Mouse (Mus musculus): ENCODE data around the gene T2.
"Not testable (repeated sequence)": the region's sequence is repeated elsewhere in the genome, so short reads cannot be mapped to it uniquely, and the experiment has no call there.

T2 gene

GRCm38 (mm10) chr17:8367514-8368480, 12.0 kb downstream of the T2 start:
- DNase-seq (ENCODE audit: low spot score): no peak

DNA sequence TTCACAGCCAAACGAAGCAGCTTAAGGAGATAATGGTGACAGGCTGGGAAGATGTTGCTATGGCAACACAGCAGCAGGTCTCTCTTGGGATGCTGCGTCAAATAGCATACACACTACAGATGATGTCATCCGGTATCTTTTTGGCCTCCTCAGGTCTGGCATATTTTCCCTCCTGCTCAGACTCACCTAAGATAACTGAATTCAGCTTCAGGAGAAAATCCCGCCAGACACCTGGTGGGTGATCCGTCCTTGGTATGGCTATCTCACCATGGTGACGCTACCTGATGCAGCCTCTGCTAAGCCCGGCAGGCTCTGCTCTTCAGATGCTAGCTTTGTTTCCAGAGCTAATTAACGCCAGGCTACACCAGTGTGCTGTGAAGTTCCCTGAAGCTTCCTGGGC, 12.8 kb downstream of the T2 start:
- no peak for DNase-seq (ENCODE audit: low spot score)

- no peak for DNase-seq (ENCODE audit: low spot score)
Observed at GRCm38 (mm10) chr17:8369171-8369570, 13.4 kb downstream of the T2 start.

- no peak for DNase-seq (ENCODE audit: low spot score)
Observed at GRCm38 (mm10) chr17:8370634-8371229, 14.9 kb downstream of the T2 start.

DNA sequence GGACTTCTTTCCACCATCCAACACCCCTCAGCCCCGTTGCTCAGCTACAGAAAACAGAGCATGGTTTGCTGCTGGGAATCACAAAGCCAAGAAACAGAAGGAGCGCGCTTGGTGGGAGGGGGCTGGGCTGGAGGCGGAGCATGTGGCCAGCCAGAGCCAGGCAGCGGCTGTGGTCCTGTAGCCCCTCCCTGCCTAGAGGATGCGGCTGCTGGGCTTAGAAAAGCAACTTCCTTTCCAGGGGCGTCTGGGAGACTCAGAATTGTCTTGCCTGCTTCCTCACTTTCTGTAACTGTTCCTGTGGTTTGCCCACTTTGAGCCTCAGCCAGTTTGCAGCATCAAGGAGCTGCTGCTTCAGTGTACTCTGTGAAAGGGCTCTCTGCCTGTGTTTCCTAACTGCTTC, 16.0 kb downstream of the T2 start:
- peak; percentile 19 for DNase-seq (ENCODE audit: low spot score)

GRCm38 (mm10) chr17:8372286-8373046, 16.7 kb downstream of the T2 start:
- DNase-seq (ENCODE audit: low spot score): peak; percentile 60

- DNase-seq (ENCODE audit: low spot score): no peak
Observed at GRCm38 (mm10) chr17:8377298-8377697, 21.5 kb downstream of the T2 start.

- DNase-seq (ENCODE audit: low spot score): no peak
Observed at GRCm38 (mm10) chr17:8385441-8385840, 29.6 kb downstream of the T2 start.

- DNase-seq (ENCODE audit: low spot score): no peak
Observed at GRCm38 (mm10) chr17:8388463-8388862, 32.7 kb downstream of the T2 start.

DNA sequence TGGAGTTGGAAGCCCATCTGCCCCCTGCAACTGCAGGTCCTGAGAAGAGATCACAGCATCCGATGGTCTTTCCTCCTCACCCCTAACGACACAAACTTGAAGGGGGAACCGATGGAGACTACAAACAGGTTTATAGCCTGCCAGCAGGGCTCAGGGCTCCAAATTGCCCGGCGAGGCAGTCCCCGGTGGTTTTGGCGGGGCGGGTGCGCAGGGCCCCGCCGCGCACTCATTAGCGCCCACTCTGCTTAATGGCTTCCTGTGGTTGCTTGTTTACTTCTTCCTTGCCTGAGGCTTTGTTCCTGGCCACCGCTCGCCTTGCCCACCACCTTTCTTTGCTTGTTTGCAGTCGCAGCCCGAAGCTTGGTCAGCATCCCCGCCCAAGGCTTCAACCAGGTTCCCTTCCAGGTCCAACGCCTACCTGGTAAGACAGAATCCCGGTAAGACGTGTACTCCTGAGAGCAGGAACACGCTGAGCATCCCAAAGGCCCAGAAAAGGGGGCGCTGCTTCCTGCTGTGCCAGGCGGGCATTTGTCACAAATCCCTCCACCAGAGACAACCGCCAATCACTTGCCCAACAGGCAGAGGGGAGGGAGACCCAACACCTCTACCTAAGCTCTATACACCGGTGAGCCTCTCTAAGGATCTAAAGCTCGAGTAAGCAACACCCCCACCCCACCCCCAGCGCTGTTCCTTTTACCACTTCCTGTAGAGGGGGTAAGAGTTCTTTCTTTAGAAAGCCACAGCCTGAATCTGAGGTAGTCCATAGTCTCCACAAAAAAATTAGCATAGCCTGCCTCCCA, 33.4 kb downstream of the T2 start:
- no peak for DNase-seq (ENCODE audit: low spot score)

- no peak for DNase-seq (ENCODE audit: low spot score)
Observed at GRCm38 (mm10) chr17:8389790-8390095, 34.0 kb downstream of the T2 start.

- DNase-seq (ENCODE audit: low spot score): no peak
Observed at GRCm38 (mm10) chr17:8390487-8390886, 34.7 kb downstream of the T2 start.

DNA sequence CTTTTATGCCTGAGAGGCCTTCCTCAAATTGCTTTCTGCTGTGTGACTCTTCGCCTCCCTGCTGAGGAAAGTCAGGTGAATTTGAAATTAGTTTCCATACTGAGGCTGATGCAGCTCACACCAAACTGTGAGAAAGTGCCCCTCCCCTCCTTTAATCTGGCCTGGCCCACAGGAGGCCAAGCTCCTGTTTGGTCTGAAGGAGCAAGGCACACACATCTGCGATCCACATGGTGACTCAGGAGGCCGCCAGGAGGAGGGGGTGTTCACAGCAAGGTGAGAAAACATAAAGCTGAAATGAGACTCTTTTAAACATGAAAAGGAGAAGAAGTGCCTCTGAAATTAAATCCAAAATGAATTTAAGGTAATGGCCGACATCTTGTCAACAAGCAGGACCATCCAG, 40.6 kb downstream of the T2 start:
- no peak for DNase-seq (ENCODE audit: low spot score)

DNA sequence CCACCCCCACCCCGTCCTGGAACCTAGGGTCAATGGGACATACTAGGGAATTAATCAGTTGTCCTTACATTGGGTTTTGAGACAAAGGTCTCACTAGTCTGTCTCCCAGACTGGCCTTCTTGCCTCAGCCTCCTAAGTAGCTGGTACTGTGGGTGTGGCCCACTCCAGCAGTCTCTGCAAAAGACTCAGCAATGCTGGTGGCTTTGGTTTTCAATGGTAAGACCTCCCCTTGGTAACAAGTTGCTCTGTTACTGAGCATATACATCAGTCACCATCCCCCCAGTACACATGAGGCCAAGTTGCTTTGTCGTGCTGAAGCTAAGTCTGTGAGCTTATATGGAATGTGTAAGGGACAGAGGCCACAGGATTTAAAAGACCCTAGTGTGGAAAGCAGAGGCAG, 42.2 kb downstream of the T2 start:
- DNase-seq (ENCODE audit: low spot score): no peak

DNA sequence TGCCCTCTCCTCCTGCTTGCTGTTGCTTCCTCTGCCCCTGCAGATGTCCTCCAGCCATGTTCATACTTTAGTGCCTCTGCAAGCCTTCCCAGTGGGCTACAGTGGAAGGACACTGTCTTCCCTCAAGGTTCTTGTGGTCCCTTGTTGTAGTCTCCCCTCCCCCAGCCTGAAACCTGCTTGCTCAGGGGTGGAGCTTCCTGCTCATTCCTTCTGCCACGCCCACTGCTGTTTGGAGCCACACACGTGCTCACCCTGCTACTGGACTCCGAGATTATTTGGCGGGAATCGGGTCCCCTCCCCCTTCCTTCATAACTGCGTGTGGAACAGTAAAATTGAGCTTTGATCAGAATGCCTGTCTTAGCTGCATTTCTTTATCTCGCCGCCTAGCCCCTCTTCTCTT, 48.1 kb downstream of the T2 start:
- not testable (repeated sequence) for DNase-seq (ENCODE audit: low spot score)

DNA sequence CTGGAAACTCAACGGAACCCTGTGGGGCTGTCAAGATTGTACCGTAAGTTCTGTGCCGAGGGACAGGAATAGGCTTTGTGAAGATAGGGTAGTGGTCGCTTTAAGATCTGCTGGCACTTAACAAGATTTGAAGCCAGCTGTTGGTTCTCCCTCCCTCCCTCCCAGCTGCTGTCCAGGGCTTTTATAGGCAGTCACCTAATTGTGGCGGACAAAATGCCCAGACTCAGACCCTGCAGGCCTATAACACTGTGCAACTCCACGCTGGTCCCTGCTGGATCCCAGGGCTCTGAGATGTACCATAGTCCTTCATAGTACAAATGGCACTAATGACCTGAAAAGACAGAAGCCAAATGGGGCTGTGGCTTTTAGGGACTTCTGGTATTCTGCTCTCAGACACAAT, 50.5 kb downstream of the T2 start:
- no peak for DNase-seq (ENCODE audit: low spot score)

DNA sequence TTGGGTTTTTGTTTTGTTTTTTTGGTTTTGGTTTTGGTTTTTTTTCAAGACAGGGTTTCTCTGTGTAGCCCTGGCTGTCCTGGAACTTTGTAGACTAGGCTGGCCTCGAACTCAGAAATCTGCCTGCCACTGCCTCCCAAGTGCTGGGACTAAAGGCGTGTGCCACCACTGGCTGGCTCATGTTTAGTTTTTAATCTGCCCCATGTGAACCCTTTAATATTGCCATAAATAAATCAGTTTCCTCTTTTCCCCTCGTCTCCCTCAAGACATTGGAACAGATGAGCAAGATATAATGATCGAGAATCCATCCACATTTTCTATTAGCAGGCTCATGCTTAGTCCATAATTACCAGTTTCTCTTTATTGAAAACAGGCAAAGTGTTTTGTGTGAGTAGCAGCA, 52.2 kb downstream of the T2 start:
- DNase-seq (ENCODE audit: low spot score): not testable (repeated sequence)

DNA sequence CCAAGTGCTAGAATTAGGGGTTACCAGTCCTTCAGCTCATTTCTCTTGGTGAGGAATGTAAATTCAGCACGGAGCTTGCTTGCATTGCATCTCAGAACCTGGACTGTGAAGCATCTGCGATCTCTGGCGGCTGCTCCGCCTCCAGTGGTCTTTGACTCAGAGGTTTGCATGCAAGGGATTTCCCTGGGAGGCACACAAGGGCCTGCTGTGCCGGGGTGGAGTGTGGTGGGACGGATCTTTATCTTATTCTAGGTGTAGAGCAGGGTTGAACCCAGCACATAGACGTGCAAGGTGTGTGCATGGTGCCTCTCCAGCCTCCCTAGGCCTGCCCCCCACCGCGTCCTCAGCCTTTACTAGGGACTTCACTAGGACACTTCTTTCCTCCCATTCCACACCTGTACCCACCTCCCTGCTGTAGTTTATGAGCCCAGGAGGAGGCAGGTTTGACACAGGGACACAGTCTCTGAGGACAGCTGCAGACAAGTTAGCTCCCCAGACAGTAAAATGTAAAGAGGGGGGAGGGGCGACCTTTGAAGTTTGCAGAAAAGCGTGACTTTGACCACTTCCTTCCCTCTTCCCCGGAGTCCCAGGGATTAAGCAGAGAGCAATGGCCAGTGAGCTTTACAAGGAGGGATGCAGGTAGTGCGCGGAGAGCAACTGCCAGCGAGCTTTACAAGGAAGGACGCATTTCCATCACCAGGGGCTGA, 53.0 kb downstream of the T2 start:
- DNase-seq (ENCODE audit: low spot score): no peak

DNA sequence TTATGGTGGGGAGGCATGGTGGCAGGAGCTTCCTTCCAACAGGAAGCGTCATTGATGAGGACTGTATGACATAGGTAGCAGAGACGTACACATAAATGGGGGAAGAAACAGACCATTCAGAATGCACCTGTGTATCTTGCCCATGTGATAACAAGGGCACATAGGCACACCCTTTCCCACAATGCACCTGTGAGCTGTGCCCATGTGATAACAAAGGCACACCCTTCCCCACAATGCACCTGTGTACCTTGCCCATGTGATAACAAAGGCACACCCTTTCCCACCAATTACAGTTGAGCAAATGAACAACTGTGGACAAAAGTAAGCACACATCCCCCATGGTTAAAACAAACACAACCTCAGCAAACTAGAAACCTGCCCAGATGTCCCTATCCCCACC, 54.5 kb downstream of the T2 start:
- DNase-seq (ENCODE audit: low spot score): no peak

DNA sequence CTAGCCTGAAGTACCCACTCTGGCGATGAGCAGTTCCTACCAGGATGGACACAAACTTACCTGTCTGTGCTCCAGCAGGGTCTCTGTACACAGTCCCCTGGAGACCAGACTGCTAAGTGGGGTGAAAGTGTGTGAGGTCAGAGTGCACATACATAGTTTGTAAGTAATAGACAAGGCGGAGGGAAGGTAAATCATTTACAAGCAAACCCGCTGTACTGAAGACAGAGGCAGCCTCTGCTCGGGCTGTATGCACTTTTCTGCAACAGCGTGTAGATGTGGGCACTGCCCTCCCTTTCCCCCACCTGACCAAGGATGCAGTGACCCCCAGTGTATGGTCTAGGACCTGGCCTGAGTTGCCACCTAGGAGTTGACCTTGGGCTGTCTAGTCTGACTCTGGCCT, 57.9 kb downstream of the T2 start:
- DNase-seq (ENCODE audit: low spot score): no peak

DNA sequence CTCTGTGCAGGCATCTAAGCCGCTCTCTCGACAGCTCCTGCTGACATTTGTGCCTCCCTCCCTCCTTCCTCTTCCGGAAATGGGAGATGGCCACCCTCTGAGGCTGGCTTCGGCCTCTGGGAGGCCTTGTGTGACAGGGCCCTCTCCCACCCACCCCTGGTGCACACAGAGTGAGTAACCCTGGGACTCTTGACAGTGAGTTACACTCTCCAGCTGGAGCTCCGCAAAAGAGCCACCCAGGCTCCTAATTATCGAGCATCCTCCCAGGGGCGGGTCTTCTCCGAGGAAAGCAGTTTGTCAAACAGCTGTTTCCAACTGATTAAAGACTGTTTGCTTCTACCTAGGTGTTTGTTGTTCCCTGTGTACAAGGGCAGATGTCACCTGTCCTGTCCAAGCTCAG, 59.7 kb downstream of the T2 start:
- no peak for DNase-seq (ENCODE audit: low spot score)

- DNase-seq (ENCODE audit: low spot score): no peak
Observed at GRCm38 (mm10) chr17:8416865-8417264, 61.1 kb downstream of the T2 start.
